Mouse (Mus musculus) embryo, embryonic 11 days (tissue): Measurements from ENCODE around the gene Tspoap1.

Source experiments
- DNase-seq: peaks from one replicate; pipeline ENCODE4 v3.0.0-alpha.2; 2015

The Tspoap1 gene

DNA sequence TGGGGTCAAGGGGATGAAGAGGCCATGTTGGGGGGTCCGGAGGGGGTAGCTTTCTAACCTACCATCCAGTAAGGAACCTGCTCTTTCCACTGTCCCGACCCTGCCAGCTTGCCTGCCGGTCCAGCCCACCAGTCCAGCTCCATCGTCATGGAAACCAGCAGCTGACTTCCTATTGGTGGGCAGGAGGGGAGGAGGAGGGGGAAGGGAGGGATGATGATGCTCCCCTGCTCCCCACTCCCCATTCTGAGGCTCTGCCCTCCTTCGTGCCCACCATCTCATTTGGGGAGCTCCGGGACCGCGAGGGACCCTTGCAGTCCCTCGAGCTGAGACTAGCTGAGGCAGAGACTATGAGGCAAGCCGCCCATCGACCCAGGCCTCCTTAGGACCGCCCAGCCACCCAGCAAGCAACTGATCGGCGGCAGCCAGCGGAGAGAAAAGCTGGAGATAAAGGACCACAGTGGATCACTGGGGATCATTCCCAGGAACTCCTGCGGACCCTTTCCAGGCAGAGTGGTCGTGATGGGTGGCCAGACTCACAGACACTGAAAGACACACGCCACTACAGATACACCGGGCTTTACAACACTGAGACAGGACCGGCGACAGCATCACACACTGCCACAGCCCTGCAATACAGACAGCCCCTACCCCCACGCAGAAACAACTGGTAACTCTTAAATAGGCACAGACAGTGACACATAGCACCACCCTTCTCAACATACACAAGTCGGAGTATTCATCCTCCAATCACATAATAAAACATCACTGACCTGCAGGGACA lies at the start of gene Tspoap1:
Tspoap1 (plus strand) TSS at position 241 of the 781 bp plus-strand sequence.
- DNase-seq: peak; percentile 61

DNA sequence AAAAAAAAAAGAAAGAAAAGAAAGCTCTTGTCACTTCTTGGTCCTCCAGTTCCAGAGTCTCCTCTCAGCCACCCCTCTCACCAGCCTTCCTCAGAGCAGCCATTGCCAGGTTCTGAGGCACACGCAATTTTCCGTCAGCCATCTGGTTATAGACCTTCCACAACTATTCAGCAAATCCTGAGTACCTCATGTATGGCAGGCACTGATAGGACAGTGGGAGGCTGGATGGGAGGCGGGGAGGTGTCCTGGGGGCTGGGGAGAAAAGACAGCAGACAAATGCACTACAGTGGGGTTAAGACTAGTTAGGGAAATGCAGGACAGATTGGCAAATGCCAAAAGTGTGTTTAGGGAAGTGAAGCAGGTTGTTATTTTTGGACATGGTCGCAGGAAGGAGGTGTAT lies 48.2 kb upstream of the Tspoap1 start:
- no peak for DNase-seq

DNA sequence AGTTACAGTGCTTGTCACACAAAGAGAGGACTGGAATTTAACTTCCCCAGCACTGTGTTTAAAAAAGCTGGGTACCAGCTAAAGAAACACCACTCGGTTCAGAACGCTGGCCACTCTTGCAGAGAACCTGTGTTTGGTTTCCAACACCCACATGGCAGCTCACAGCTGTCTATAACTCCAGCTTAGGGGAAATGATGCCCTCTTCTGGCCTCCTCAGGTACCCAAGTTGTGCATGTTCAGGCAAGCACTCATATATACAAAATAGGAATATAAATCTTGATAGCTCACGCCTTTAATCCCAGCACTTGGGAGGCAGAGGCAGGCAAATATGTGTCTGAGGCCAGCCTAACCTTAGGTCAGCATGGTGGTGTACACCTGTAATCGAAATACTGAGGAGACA lies 44.3 kb upstream of the Tspoap1 start:
- no peak for DNase-seq

DNA sequence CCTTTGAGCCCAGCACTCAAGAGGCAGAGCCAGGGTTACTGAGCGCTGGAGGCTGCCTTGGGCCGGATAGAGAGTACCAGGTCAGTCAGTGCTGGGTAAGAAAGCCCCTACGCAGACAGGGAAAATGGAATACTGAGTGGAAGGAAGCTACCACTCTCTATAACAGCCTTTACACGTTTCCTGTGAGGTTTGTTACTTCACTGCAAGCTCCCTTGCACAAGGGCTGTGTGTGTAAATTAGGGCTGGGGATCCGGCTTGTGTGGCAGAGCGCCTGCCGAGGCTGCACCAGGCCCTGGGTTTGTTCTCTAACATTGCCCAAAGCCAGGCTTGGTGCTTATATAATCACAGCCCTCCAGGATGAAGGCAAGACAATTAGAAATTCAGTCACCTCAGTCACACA lies 40.8 kb upstream of the Tspoap1 start:
- DNase-seq: no peak

DNA sequence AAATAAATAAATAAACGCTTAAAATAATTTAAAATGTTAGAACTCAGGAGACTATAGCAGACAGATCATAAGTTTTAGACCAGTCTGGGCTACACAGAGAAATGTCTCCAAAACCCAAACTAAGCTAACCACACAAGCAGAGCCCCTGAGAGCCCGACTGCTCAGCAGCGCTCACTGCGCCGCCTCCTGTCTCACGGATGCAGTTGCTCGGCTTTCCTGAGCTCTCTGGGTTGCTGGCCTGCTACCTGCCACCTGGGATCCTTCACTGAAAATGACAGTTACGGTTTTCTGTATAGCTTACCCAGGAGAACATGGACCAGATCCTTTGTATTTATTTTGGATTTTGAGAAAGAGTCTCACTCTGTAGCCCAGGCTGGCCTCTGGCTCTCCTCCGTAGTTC lies 40.0 kb upstream of the Tspoap1 start:
- DNase-seq: no peak

DNA sequence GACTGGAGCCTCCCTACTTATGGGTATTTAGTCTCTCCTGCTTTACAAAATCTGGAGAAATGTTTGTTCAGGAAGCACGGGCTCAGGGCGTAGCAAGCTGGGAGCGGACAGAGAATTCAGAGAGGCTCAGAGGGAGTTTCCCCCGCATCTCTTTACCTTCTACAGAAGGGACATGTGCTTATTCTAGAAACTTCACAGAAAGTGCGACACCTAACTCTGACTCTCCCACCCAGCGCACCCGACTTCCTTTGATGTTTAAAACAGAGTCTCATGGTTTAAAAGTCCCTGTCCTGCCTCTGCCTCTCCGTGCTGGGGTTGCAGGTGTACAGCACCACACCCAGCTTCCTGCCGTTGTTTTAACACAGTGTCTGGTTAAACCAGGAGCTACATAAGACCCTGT lies 39.5 kb upstream of the Tspoap1 start:
- no peak for DNase-seq

DNA sequence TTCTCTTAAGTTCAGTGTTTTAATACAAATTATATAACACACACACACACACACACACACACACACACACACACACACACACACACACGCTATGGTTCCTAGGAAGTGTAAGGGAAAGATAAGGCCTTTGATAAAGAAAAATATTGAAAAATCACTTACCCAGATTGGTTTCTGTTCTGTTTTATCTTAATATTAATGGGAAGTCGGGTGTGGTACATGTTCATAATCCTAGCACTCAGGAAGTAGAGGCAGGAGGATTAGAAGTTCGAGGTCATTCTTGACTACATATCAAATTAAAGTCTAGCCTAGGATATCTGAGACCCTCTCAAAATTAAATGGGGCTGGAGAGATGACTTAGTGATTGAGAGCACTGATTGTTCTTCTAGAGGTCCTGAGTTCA lies 38.2 kb upstream of the Tspoap1 start:
- DNase-seq: no peak

DNA sequence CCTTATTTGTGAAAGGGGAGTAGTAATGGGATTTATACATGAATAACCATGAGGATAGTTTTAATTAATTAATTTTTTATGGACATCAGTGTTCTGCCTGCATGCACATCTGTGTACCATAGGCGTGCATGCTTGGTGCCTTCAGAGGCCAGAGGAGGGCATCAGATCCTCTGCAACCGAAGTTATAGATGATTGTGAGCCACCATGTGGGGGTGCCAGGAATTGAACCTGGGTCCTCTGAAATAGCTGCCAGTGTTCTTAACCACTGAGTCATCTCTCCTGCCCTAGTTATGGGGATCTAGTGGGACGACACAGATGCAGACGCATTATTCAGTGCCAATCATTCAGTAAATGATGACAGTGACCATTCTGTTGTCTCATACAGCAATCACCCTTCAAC lies 37.5 kb upstream of the Tspoap1 start:
- no peak for DNase-seq

DNA sequence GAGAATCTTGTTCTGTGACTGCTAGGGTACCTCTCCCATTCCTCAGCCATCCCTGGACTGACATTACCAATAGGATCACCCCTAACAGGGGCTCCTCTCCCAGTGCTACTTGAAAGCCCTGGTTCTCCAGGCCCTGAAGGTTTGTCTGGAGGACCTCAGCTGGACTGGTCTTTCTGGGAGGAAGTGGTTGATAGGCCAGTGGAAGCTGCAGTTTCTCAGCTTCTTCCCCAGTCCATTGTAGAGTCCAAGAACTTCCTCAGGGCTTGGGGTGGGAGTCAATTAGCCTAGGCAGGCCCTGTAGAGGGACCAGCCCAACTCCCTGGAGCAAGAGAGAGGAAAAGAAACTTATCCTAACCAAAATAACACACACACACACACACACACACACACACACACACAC lies 34.8 kb upstream of the Tspoap1 start:
- DNase-seq: no peak

DNA sequence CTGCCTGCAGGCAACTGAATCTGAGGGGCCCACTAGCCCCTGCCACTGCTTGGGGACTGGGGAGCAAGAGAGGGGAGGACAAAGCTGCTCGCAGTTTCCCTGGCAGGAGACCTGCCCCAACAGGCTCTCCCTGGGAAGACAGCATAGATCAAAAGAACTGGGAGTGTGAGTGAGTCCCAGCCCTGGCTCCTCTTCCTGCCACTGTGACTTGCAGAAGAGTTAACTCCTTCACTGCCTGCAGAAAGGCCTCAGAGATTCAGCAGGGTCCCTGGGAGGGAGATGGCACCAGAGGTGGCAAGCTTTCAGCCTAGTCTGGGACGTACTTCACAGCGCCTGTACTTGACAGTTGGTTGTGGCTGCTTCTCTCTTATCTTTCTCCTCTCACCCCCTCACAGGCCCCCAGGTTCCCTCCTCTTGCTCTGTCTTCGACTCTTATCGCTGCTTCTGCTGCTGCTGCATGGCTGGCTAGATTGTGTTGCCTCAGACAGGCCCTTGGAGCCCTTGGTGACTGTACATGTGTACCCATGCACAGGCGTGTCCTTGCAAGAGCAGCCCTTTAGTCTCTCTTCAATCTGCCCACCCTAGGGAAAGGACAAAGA lies 34.3 kb upstream of the Tspoap1 start:
- DNase-seq: peak; percentile 60

DNA sequence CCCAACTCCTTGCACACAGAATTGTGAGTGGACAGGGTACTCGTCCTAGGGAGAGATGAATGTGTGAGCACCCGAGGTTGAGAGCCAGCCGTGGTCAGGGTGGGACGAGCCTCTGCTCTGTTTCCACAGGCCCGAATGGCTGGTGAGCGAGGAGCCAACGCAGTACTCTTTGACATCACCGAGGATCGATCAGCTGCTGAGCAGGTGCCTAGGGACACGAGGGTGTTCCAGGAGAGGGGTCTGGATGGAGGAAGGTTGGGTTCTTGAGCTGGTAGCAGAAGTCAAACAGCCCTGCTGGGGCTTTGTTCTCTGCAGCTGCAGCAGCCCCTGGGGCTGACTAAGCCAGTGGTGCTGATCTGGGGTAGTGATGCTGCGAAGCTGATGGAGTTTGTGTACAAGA lies 33.3 kb upstream of the Tspoap1 start:
- DNase-seq: no peak

DNA sequence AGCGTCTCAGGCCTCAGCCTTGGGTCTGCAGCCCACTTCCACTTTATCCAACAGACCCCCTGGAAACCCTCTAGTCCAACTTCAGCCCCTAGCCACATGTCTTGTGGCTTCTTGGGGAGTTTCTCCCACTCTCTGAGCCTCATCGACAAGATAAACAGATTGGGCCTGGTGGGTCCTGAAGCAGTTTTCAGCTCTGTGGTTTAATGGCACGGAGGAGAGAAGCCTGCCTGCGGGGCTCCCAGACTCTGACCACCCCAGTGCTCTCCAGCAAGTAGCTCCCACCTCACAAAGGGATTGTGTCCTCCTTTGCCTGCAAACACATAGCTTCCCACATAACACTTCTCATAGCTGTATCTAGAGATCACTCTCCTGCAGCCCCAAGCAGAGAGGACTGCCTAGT lies 32.9 kb upstream of the Tspoap1 start:
- DNase-seq: no peak

DNA sequence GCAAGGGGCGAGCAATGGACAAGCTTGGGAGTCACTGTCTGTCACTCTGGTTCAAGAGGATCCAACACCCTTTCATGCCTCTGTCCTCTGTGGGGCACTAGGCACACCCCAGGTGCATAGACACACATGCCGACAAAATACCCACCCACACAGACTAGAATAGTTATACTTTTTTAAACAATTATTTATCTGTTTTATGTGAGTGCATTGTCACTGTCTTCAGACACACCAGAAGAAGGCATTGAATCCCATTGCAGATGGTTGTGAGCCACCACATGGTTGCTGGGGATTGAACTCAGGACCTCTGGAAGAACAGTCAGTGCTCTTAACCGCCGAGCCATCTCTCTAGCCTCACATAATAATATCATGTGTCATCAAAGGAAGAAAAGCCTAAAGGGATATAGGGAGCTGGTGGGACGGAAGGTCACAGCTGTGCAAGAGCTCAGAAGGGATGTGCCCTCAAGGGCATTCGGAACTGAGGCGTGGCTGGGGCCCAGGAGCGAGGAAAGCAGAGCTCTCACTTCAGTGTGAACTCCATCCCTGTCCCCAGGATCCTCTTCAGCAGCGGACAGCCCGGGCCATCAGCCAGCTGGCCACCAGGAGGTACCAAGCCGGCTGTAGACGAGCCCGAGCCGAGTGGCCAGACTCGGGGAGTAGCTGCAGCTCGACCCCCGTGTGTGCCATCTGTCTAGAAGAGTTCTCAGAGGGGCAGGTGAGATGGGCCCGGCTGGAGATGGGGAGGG lies 31.3 kb upstream of the Tspoap1 start:
- DNase-seq: no peak

DNA sequence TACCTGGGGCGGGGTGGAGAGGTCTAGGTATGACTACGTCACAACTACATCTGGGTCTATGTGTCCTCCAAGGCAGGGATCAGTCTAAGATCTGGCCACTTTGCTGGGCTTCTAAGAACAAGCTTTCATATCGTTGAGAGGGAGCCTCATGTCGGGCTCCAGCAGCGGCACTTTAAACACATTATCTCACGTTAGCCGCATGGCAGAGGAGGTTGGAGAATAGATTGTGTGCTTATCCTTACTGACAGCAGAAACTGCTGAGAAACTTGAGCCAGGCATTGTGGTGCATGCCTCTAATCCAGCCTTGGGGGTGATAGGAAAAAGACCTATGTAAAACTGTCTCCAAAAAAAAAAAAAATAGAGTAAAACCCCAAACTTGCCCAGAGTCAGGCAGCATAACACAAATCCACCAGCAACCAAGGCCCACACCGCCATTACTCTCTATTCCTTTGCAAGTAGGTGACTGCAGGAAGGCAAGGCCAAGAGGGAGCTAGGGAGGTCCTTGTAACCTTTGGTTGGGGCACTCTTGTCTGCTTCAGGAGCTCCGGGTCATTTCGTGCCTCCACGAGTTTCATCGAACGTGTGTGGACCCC lies 30.7 kb upstream of the Tspoap1 start:
- DNase-seq: no peak

DNA sequence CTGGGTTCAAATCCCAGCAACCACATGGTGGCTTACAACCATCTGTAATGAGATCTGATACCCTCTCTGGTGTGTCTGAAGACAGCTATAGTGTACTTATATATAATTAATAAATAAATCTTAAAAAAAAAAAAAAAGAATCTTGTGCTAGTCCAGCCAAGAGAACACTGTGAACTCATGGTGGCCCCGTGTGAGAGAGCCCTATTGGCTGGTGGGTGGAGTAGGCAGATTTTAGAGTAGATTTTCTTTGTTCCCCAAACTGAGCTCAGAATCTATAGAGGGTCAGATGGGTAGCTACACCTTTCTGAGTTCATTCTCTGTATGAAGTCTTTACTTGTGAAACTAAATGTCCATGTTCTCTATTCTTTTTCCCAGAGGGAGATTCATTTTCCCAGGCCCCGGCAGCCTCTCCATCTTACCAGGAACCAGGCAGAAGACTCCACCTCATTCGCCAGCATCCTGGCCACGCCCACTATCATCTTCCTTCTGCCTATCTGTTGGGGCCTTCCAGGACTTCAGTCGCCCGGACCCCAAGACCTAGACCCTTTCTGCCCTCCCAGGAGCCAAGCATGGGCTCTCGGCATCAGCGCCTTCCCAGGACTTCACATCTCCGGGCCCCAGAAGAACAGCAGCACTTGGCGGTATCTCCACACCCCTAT lies 29.6 kb upstream of the Tspoap1 start:
- no peak for DNase-seq

DNA sequence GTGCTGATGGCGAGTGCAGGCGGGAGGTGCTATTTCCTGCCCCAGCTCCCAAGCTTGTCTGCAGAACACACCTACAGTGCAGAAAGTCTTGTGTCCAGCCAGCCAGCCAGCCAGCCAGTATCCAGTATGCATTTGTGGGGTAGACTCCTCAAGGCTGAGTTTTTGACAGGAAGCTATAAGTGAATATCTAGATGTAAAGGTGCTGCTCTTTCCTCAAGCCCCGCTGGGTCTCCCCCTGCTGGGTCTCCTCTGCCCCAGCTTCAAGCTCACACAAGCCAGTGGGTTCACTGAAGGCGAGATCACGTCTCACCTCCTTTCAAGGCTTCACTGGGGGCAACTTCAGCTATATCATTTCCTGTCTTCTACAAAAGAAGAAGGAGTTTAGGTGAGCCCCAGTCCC lies 26.0 kb upstream of the Tspoap1 start:
- DNase-seq: no peak

DNA sequence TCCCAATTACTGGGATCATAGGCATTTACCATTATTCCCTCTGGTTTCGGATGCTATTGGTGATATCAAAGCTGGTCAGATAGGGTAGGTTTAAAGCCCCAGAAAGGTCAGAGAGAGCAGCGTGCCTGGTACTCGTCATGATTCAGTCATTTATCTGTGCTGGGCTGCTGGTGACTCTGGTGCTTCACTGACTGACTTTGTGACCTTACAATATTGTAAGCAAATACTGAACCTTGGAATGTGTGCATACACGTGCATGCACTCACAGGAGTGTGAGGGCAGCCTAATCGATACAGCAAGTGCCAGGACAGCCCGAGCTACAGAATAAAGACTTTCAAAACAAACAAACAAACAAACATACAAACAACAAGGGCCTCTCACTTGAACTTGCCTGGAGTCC lies 24.6 kb upstream of the Tspoap1 start:
- DNase-seq: no peak

DNA sequence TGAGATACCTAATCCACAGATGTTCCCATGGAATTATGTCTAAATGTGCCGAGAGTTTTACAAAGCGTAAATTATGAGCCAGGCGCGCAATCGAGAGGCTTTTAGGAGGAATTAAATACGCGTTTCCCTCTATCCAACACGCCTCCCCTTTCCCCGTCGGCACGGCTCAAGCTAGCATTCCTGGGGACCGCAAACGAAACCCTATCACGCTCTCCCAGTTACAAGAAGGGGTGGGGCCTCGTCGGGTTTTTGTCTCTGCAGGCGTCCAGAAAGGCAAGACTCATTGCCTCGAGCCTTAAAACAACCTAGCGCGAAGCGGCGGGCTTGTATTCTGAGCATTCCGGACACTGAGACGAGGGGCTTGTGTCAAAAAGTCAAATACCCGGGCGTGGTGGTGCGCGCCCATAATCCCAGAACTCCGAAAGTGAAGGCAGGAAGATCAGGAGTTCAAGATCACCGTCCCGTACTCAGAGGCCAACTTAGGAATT lies 23.6 kb upstream of the Tspoap1 start:
- peak; percentile 79 for DNase-seq

DNA sequence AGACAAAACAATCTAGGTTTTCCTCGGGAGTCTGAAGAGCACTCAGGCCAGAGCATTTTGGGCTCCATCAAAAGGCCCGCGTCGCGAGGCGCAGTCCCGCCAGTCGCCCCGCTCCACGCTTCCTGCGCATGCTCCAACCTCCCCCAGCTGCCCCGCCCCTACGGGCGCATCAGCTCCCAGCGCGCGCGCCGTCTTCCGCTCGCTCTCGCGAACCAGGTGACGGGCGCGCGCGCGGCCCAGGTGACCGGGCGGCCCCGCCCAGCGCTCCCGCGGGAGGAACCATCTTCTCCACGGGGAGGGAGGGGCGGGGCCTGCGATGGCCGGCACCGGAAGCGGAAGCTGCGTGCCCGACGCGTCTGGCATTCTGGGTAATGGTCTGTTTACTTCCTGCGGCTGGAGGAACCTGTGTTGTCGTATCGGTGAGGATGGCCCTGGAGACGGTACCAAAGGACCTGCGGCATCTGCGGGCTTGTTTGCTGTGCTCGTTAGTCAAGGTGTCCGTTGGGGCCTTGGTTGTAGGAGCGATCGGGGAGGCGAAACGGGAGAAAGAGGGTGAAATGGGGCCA lies 23.1 kb upstream of the Tspoap1 start, which contains the start of gene Supt4a:
Supt4a (plus strand) TSS at position 378 of the 566 bp plus-strand sequence.
- peak; percentile 100 for DNase-seq

DNA sequence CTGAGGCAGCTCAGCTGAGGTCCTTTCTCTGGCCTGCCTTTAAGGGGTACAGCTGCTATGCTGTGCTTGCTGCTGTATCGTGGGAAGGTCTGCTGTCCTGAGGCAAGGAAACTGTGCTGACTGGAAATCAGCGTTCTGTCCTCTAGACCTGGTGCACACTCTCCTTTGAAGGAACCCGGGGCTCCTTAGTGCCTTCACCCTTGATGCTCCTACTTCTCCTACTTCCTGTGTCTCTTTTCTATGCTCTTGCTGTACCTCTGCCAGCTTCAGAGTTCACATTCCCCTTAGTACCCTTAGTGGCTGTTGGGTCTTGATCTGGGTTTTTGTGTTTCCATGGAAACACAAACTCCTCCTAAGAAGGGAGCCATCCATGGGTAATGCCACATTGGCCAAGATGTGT lies 16.6 kb upstream of the Tspoap1 start:
- no peak for DNase-seq

DNA sequence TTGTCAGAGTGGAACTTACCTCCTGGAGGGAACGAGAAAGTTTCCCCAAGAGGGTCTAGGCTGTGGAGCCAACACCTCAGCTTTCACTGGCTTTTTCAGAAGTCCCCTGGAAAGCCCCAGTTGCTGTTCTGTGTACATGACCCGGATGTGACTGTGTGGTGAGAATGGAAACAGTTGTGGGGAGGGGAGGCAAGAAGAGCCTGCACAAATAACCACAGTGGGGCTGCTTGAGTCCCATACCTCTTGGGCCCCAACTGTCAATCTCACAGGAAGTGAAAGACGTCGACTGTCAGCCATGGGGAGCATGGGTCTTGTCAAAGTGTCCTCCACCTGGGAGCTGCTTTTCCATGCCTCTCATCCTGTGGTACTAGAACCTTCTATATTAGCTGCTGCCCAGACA lies 15.4 kb upstream of the Tspoap1 start:
- no peak for DNase-seq
